Mouse (Mus musculus) neural tube, embryonic 13.5 days (tissue): ENCODE measurements around the gene Tmem43. TPM values are rescaled to one million over a fixed set of nuclear protein-coding genes. Genes with fewer than 3 reads are reported as not detected.

Source experiments
- polyA plus RNA-seq: library from polyadenylated mRNA; unstranded; fragments of >200 nt; fragmentation: Nextera tagmentation; extraction: Ambion mirVana; gene quantifications from 2 replicates; pipeline ENCODE4 v1.2.1, GENCODE M21; 2015

The Tmem43 gene
- polyA plus RNA-seq, 1 experiment from 2014 or later, result 39.5 TPM

Other genes starting within 250 kb of the Tmem43 start
- gene Wnt7a, start 62.3 kb upstream of the Tmem43 start, polyA plus RNA-seq, result 10.1 and 10.4 TPM in 2 replicates
- 27.5 and 30.7 TPM in 2 replicates for gene Chchd4, start 157 bp upstream of the Tmem43 start, polyA plus RNA-seq
- 21.1 and 21.6 TPM in 2 replicates for gene Xpc, start 42.2 kb downstream of the Tmem43 start, polyA plus RNA-seq
- 167 and 180 TPM in 2 replicates for gene Lsm3, start 42.2 kb downstream of the Tmem43 start, polyA plus RNA-seq
- 63.7 and 70.0 TPM in 2 replicates for gene Slc6a6, start 210.3 kb downstream of the Tmem43 start, polyA plus RNA-seq